9 mouse cellular contexts compared by ENCODE assay signal in genomic region chr14:41264756-41265566, GRCm38 (mm10). TPM values are rescaled to one million over a fixed set of nuclear protein-coding genes. Genes with fewer than 3 reads are reported as not detected.
DNase-seq lines count a peak whose midpoint lies in the region; ATAC-seq and TF ChIP-seq lines count a peak whose summit lies in the region.
"Not testable (repeated sequence)": the region's sequence is repeated elsewhere in the genome, so short reads cannot be mapped to it uniquely, and the experiment has no call there.
"Had no signal": no experiment of that assay in that cellular context is flagged by ENCODE, and none has a peak within 500 bp of the region (broad histone marks: within the 10 kb centered on the region; RNA-seq: fewer than 3 reads in every experiment).

No protein-coding gene starts in this region.

- H3K4me3 ChIP-seq in embryonic facial prominence, embryonic 10.5 days, result peak overlapping the region; percentile 47
- peak overlapping the region; percentile 36 for H3K4me3 ChIP-seq in hindbrain, embryonic 16.5 days (ENCODE audit: low read length)
- H3K4me3 ChIP-seq in limb, embryonic 14.5 days (replicated peaks; ENCODE audit: low read length), result 0 out of 2 replicates have a peak overlapping the region, but pooled peaks have one; percentile 18
- peak overlapping the region; percentile 26 for H3K4me3 ChIP-seq in midbrain, embryonic 14.5 days (replicated peaks; ENCODE audit: low read depth, low read length)
- not testable (repeated sequence) for H3K4me3 ChIP-seq in stomach, embryonic 14.5 days (ENCODE audit: low read depth, low read length)

- 2% methylated on average over 29 of the region's 36 CpGs for WGBS in embryonic facial prominence, embryonic 10.5 days
- under 1% methylated on average over 18 of the region's 36 CpGs for WGBS in hindbrain, embryonic 16.5 days
- 0% methylated on average over 11 of the region's 36 CpGs for WGBS in limb, embryonic 14.5 days
- WGBS in midbrain, embryonic 14.5 days, result under 1% methylated on average over 24 of the region's 36 CpGs
- WGBS in stomach, embryonic 14.5 days, result under 1% methylated on average over 23 of the region's 36 CpGs

- not testable (repeated sequence) for H3K9me3 ChIP-seq in embryonic facial prominence, embryonic 10.5 days; hindbrain, embryonic 16.5 days (ENCODE audit: control insufficient read depth, low read length); limb, embryonic 14.5 days (ENCODE audit: control insufficient read depth, low read length); midbrain, embryonic 14.5 days (ENCODE audit: control insufficient read depth, low read length); stomach, embryonic 14.5 days (ENCODE audit: control insufficient read depth, low read depth, low read length)

- not testable (repeated sequence) for H3K9ac ChIP-seq in hindbrain, embryonic 16.5 days (ENCODE audit: low read depth, low read length); limb, embryonic 14.5 days (ENCODE audit: low read depth, low read length, severe bottlenecking); midbrain, embryonic 14.5 days (replicated peaks; ENCODE audit: low read length); stomach, embryonic 14.5 days (replicated peaks; ENCODE audit: low read depth, low read length)

- not testable (repeated sequence) for H3K4me1 ChIP-seq in embryonic facial prominence, embryonic 10.5 days; hindbrain, embryonic 16.5 days (ENCODE audit: control insufficient read depth, insufficient read depth, low read depth, low read length); limb, embryonic 14.5 days (ENCODE audit: control insufficient read depth, insufficient read depth, low read length); midbrain, embryonic 14.5 days (ENCODE audit: control insufficient read depth, insufficient read depth, low read length); stomach, embryonic 14.5 days (ENCODE audit: control insufficient read depth, insufficient read depth, low read length)

- H3K36me3 ChIP-seq in embryonic facial prominence, embryonic 10.5 days (replicated peaks); hindbrain, embryonic 16.5 days (ENCODE audit: control insufficient read depth, insufficient read depth, low read length); limb, embryonic 14.5 days (ENCODE audit: control insufficient read depth, insufficient read depth, low read length); midbrain, embryonic 14.5 days (ENCODE audit: control insufficient read depth, insufficient read depth, low read length); stomach, embryonic 14.5 days (ENCODE audit: control insufficient read depth, insufficient read depth, low read length): not testable (repeated sequence)

- H3K27ac ChIP-seq in embryonic facial prominence, embryonic 10.5 days (replicated peaks); hindbrain, embryonic 16.5 days (ENCODE audit: low read depth, low read length); limb, embryonic 14.5 days (replicated peaks; ENCODE audit: low read depth, low read length); midbrain, embryonic 14.5 days (replicated peaks; ENCODE audit: low read depth, low read length); stomach, embryonic 14.5 days (ENCODE audit: low read length): not testable (repeated sequence)

- not testable (repeated sequence) for H3K27me3 ChIP-seq in embryonic facial prominence, embryonic 10.5 days (replicated peaks; ENCODE audit: low read depth, poor library complexity, severe bottlenecking); hindbrain, embryonic 16.5 days (replicated peaks; ENCODE audit: control insufficient read depth, insufficient read depth, low read length); limb, embryonic 14.5 days (ENCODE audit: control insufficient read depth, insufficient read depth, low read length); midbrain, embryonic 14.5 days (ENCODE audit: control insufficient read depth, insufficient read depth, low read length); stomach, embryonic 14.5 days (ENCODE audit: control insufficient read depth, insufficient read depth, low read length)

- ATAC-seq in hindbrain, embryonic 16.5 days, result peak; percentile 96
- peak; percentile 74 for ATAC-seq in limb, embryonic 14.5 days (ENCODE audit: low FRiP score, low read depth)
- peak; percentile 82 for ATAC-seq in midbrain, embryonic 14.5 days (ENCODE audit: low FRiP score, low TSS enrichment)
- peak; percentile 78; the same call in 1 of the 2 replicates for ATAC-seq in stomach, embryonic 14.5 days (ENCODE audit: insufficient number of reproducible peaks, insufficient read depth, low FRiP score, low read depth)

- not testable (repeated sequence) for TF ChIP-seq POLR2A in limb, embryonic 14.5 days (IDR thresholded peaks at IDR 0.05; ENCODE audit: borderline replicate concordance, extremely low read depth, insufficient read depth, insufficient read length)

- peak; percentile 45 to 78 for DNase-seq in adrenal gland, adult (ENCODE audit: inconsistent age in 2 of 2, low spot score in 1 of 2)
- DNase-seq in embryonic facial prominence, embryonic 10.5 days (ENCODE audit: low spot score), result peak; percentile 51
- DNase-seq in gastrocnemius, postnatal 10 days, result peak; percentile 28
- peak; percentile 33 to 72 for DNase-seq in layer of hippocampus, adult 18-20 months (ENCODE audit: low spot score in 2 of 2)
- peak; percentile 5 for DNase-seq in limb, embryonic 14.5 days (ENCODE audit: low spot score)
- peak; percentile 50 for DNase-seq in midbrain, embryonic 14.5 days

- peak overlapping the region; percentile 51 for H3K4me2 ChIP-seq in hindbrain, embryonic 16.5 days (ENCODE audit: low read length)
- peak overlapping the region; percentile 34; the same call in 1 of the 2 replicates for H3K4me2 ChIP-seq in limb, embryonic 14.5 days (replicated peaks; ENCODE audit: low read depth, low read length, severe bottlenecking)
- H3K4me2 ChIP-seq in midbrain, embryonic 14.5 days (ENCODE audit: low read length), result peak overlapping the region; percentile 48
- peak overlapping the region; percentile 29; the same call in 1 of the 2 replicates for H3K4me2 ChIP-seq in stomach, embryonic 14.5 days (replicated peaks; ENCODE audit: low read depth, low read length)

RNA-seq across cellular contexts. Expression of gene Gm2832, which starts 13.6 kb away (rescaled TPM):
- polyA plus RNA-seq in embryonic facial prominence, embryonic 10.5 days (2016; fragmentation: Nextera tagmentation; extraction: Ambion mirVana), result 0.09 and 0.19 TPM in 2 replicates
- total RNA-seq in gastrocnemius, postnatal 10 days (2021), result not detected
- polyA plus RNA-seq in hindbrain, embryonic 16.5 days (2015; fragmentation: Nextera tagmentation; extraction: Ambion mirVana), result 0.35 and 0.53 TPM in 2 replicates
- total RNA-seq in layer of hippocampus, adult 18-20 months (2021), result not detected
- 0.11 and 0.12 TPM in 2 replicates for polyA plus RNA-seq in limb, embryonic 14.5 days (2012; rRNA removed)
- polyA plus RNA-seq in limb, embryonic 14.5 days (2014; fragmentation: Nextera tagmentation; extraction: Ambion mirVana), result 0.15 TPM in 1 of 2 replicates, not detected in the other
- 0.32 and 0.49 TPM in 2 replicates for polyA plus RNA-seq in midbrain, embryonic 14.5 days (2014; fragmentation: Nextera tagmentation; extraction: Ambion mirVana)
- polyA plus RNA-seq in stomach, embryonic 14.5 days (2014; fragmentation: Nextera tagmentation; extraction: Ambion mirVana), result 0.14 and 0.24 TPM in 2 replicates
- total RNA-seq: heart, adult 8-10 months had no signal

Comparison
In these comparisons a context has a peak if more than half of its experiments do, and no peak if none do; other contexts are left out.
1. DNase-seq: peak in every context shown above with its lines; median percentile 62 in adrenal gland, adult; 52 in layer of hippocampus, adult 18-20 months; 51 in embryonic facial prominence, embryonic 10.5 days; 50 in midbrain, embryonic 14.5 days; 28 in gastrocnemius, postnatal 10 days; 5 in limb, embryonic 14.5 days.